Mouse (Mus musculus): Measurements from ENCODE around the gene Asb1.

DNA sequence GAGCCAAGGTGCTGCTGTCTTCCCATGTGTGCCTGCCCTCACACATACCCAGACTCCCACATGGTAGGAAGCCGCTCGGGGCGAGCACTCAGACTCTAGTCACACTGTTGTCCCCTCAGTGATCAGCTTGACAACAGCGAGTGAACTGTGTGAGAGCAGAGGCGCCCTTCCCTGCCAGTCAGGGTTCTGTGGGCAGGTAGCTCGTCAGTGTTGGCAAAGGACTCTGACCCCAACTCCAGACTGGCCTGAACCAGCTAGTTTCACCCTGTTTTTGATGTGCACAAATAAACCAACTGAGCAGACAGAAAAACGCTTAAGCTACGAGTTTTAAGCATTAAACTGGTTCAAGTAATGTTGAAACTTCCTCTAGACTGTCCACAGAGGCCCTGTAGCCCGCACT lies 10.2 kb upstream of the Asb1 start:
- TF ChIP-seq CTCF (IDR thresholded peaks at IDR 0.05; ENCODE audit: extremely low read depth, insufficient read depth, insufficient read length, insufficient replicate concordance) (no peak), POLR2A (IDR thresholded peaks at IDR 0.05; ENCODE audit: low read depth, low read length) (no peak)
